Mouse (Mus musculus): ENCODE data around the gene Mast4.

Gene Mast4

DNA sequence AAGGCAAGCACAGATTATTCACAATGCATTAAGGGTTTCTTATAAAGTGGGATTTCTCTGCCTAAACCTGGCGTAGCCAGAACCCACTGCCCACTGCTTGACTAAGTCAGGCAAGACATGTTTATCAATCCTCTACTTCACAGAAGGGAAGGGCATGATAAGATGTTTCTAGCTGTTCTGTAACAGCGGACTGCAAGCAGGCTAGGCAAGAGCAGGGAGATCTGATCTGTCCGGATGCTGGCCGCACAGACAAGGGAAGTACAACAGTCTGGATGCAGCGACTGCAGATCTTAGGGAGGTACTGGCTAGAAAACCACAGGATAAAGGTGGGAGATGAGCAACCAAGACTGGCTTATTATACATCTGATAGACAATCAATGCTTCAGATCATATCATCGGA is 519.1 kb downstream of the Mast4 start:
- CTCF ChIA-PET = no interaction called here

DNA sequence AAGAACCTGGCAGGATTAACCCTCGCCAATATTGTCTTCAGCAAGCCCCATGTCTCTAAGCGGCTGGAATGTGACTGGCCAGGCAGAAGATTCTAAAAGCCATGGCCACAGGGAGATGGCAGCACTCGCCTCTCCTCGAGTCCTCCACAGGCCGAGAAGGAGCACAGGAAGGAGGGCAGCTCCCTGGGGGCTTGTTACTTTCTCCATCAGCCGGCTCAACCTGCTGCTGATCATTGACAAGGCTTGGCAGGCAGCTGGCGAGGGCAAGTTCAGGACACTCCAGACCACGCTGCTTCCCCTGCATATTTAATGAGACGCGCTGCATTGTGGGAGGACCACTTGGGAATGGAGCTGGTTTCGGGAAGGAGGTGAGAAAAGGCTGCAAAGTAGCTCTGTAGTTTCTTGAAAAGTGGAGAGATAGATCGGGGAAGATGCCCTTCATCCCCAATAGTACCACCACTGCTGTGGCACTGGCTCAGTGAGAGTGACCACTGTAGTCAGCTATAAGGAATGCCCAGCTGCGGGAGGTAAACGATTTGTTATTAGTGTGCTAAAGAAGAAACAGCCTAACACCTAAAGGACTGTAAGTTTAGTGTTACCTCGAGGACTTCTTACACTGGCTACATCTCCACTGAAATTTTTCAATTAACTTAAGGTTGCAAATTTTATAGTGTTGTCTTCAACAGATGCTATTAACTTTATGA is 523.0 kb downstream of the Mast4 start:
- CTCF ChIA-PET = no interaction called here

DNA sequence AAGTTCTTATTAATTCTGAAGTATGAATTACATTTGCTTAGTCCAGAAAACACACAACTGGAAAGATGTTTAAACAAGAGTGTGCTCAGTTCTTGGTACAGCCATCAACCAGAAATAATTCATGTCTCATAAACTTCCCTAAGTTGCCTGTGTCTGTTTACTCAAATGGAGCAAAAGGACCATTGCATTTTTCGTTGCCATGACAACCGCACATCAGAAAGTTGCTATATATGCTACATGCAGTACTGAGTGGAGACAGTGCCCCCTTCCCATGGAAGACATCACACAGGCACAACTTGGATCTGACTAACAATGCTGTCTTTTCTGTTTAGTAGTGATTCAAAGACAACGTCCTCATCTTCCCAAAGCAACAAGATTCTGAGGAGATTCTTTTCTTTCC is 527.6 kb downstream of the Mast4 start:
- CTCF ChIA-PET = no interaction called here

DNA sequence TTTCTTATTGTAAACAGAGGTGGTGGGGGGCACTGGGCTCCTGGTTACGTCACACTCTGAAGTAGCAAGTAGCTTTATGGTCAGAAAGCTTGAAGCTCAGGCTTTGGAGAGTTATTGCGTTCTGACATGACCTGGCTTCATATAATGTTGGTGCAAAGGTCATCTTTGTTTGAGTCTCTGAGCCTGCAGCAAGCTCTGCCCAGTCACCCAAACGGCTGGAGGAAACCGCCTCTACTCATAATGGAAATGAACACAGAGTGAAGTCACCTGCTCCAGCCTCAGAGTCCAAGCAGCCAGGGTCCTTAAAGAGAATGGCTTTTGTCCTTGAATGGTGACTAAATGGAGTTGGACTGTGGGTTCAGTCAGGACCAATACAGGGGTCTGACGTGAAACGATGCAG is 529.1 kb downstream of the Mast4 start:
- CTCF ChIA-PET = no interaction called here

DNA sequence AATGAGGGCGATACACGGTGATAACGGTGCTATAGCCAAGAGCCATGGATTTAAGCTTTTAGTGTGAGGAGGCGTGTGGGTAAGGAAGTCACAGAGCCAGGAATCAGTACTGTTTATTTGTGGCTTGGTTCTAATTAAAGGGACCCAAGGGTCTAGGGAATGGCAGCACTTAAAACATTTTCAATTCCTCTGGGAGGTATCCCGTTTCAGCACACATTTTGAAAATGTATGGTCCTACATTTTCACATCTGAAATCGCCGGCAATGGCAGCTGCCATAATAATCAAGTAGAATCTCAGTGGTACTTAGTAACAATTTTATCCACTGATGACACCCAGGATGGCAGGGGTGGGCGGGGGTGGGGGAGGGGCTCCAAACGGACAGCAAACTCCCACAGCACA is 531.1 kb downstream of the Mast4 start:
- CTCF ChIA-PET = no interaction called here

- CTCF ChIA-PET = no interaction called here
These were observed 542.1 kb downstream of the Mast4 start for GRCm38 (mm10) chr13:102792157-102792556.

- CTCF ChIA-PET = no interaction called here
These were observed 543.6 kb downstream of the Mast4 start for GRCm38 (mm10) chr13:102790601-102791155.

DNA sequence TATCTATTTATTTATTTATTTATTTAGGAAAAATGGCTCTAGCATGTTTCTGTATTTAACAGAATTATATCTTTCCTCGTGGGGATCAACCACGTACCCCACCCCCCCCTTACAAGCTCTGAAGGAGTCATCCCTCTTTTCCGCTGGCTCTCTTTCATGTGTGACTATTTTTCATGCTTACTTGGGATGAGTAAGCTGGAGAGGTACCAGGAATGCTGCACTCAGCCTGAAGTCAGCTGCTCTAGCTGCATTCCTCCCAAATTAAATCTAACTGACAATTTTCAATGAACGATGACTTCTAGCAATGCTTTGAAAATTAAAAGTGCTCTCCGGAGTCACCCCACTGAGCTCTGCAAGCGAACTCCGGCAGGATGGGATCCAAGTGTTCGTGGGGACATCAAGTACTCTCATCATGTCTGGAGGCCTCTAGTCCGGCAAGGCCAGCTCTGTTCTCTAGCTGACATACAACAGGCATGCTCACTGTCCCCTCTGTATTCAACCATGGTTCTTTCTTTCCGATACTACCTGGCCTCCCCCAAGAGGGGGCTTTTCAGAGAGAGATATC is 547.5 kb downstream of the Mast4 start:
- CTCF ChIA-PET = interaction anchor here (0.6 kb wide), 1 partner anchor 12 kb away, joined by 3 read pairs; no protein-coding TSS in a partner anchor

DNA sequence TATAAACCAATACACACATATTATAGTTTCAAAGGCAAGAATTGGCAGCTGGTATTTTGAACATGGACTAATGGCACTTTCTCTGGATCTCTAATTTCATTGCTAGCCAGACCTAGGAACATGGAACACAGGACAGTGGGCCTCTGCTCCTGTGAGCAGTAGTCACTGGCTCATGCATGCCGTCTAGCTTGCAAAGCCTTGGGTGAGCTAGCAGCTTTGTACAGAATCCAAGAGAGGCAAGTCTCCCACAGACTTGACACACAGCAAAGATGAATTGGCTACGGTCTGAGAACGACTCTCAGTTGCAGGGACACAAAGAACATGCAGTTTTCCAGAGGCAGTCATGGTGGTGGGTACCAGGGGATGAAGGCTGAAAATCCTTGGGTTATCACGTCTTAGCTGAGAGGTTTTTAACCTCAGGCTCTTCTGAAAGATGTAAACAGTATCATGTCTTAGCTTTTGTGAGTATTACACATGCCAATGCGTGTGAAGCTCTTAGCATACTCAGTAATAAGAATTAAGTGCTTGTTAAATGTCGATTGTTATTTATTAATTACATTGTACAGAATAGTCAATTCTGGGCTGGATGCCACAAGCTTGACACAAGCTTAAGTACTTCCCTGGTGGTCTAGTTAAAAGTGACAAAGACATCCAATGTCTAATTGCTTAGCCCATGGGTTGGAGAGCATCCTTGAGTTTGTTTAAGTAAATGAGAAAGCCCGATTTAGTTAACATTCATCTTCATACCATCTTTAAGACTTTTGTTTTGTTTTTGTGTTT is 550.6 kb downstream of the Mast4 start:
- CTCF ChIA-PET = interaction anchor here (0.6 kb wide), 2 partner anchors 35 to 1666 kb away, joined by 3 to 9 read pairs; no protein-coding TSS in a partner anchor

DNA sequence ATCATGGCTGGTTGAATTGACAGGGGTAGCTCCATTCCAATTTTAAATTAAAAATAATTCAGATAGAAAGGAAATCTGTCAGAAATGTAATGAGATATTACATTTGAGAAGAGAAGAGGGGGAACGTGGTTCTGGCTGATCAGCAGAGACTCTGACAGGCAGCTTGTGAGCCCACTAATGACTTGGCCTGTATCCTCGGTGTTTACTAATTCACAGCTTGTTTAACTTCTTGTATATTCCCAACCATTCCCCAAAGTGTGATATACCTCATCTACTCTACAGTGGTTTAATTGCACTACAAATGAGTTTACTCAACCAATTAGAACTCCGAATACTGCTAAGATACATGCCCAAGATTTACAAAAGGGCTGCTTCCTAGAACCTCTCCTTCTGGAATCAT is 555.0 kb downstream of the Mast4 start:
- CTCF ChIA-PET = no interaction called here

GRCm38 (mm10) chr13:102778859-102779258 is 555.4 kb downstream of the Mast4 start:
- CTCF ChIA-PET = interaction anchor here (1.1 kb wide), 1 partner anchor 10 kb away, joined by 3 read pairs; no protein-coding TSS in a partner anchor

DNA sequence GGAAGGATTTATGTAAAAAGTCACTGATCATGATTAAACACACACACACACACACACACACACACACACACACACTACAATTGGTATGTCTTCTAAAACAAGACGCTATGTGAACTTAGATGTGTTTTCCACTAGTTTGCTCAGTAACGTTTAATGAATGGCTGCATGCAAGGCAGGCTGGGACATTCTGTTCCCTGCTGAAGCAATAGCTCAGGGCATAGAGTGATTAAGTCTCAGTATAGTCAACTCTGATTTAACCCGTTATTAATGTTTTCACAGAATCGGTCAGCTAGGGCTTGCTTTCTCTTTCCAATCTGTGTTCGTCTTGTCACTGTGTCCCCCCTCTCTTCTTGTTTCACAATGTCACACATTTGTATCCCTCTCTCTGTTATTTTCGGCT is 558.8 kb downstream of the Mast4 start:
- CTCF ChIA-PET = interaction anchor here (0.7 kb wide), 1 partner anchor 158 kb away, joined by 4 read pairs; no protein-coding TSS in a partner anchor

- CTCF ChIA-PET = no interaction called here
These were observed 559.5 kb downstream of the Mast4 start for GRCm38 (mm10) chr13:102774786-102775201.

DNA sequence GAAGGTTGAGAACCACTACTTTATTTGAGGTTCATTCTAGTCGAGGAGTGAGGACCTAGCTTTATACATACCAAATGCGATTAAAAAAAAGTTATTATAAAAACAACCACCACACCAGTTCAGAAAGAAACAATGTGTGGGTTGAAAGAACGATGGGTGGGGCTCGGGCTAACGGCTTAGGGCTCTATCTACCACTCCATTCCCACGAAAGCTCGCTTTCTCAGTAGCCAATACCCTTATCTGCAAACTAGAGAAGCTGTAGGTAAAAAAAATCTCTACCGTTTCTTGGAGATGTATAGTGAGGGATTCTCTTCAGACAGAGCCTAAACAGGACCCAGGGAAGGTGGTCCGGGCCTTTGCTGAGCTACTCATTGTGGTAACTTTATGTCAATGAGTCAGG is 561.1 kb downstream of the Mast4 start:
- CTCF ChIA-PET = no interaction called here

- CTCF ChIA-PET = no interaction called here
These were observed 564.1 kb downstream of the Mast4 start for GRCm38 (mm10) chr13:102770194-102770593.

- CTCF ChIA-PET = interaction anchor here (0.5 kb wide), 1 partner anchor 514 kb away, joined by 3 read pairs; no protein-coding TSS in a partner anchor
These were observed 565.8 kb downstream of the Mast4 start for GRCm38 (mm10) chr13:102768512-102768911.

- CTCF ChIA-PET = no interaction called here
These were observed 567.2 kb downstream of the Mast4 start for GRCm38 (mm10) chr13:102767110-102767509.

GRCm38 (mm10) chr13:102765216-102765615 is 569.1 kb downstream of the Mast4 start:
- CTCF ChIA-PET = no interaction called here

DNA sequence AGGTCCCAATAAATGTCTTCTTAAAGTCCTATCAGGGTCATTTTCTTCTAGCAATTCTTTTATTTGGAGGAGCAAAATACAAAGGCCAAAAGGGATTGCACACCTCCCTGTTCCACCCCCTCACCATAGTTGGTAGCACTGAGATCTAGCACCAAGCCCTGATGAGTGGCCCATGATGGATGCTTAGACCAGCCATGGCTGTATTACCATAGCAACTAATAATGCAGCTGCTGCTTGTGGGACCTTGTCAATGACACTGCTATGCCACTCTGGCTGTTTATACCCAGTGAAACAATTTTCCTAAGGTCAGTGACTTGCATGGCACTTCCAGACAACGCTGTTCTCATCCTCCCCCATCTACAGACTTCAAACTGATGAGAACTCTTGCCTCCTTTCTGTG is 570.1 kb downstream of the Mast4 start:
- CTCF ChIA-PET = interaction anchor here (0.7 kb wide), 1 partner anchor 118 kb away, joined by 3 read pairs; no protein-coding TSS in a partner anchor

DNA sequence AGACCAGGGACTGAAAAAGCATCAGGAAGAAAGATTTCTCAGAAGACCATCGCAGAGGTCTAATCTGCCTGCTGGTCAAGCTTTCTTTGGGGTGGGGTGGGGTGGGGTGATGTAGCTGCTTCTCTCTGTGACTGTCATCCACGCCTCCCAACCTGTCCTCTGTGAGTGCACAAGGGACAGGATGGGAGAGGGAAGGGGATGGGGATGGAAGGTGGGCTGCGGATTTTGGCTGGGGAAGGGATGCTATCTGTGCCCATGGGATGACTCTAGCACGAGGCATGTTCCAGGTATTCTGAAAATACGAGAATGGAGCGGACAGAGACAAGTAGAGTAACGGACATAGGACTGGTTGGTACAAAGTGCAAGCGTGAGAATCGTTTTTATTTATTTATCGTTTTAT is 572.1 kb downstream of the Mast4 start:
- CTCF ChIA-PET = no interaction called here

DNA sequence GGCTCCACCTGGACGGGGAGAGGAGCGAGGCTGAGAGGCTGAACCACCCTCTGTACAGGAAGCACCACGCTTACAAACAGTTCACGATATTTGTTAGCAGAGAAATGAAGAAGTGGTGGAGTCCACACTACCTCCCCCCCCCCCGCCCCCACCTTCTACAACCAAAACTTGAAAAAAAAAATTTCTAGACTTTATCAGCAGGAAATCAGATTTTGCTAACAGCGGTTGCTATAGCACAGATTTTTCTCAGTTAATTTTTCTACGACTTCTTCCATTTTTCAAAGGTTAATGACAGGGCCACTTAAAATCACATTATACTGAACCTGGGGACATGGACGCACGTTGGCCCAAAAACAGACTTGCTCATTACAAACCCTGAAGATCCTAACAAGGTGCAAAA is 572.9 kb downstream of the Mast4 start:
- CTCF ChIA-PET = no interaction called here

DNA sequence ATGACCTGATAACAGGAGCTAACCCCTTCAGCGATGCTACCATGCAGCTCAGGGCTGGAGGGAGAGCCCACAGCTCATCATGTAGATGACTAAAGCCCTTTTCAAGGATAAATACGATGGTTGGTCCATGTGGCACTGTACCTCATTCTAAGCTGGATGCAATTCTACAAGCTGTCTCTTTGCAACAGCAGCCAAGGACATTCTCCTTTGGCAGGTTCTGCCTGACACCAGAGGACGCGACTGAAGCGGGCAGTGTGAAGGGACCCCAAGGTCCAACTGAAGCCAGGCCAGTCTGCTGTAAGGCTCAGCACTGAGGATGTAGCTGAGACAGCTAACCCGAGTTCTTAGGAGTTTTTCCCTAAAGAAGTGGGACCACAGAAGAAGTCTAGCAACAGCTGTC is 576.3 kb downstream of the Mast4 start:
- CTCF ChIA-PET = interaction anchor here (0.9 kb wide), 1 partner anchor 37 kb away, joined by 3 read pairs; no protein-coding TSS in a partner anchor

Data from spleen, embryonic (tissue).